Mouse (Mus musculus) MEL (cell line): ENCODE data around the gene Gm28047. TPM values are rescaled to one million over a fixed set of nuclear protein-coding genes. Genes with fewer than 3 reads are reported as not detected.

ENCODE experiments used
- DNase-seq: peaks from one replicate; pipeline ENCODE4 v3.0.0; 2011; ENCODE audit warnings: low read depth, low spot score
- H3K27ac ChIP-seq: 2 replicates; pipeline ENCODE4 v1.5.1; 2012; ENCODE audit warnings: low read depth, mild to moderate bottlenecking, control low read depth, low read length, moderate library complexity; ENCODE audit not compliant: control insufficient read depth
- H3K27me3 ChIP-seq, 2 experiments: fragments of 150-350 bp in 1 of 2; sonication (generic) in 1 of 2; 2 replicates each; pipeline ENCODE4 v1.6.1; 2012; ENCODE audit warnings: low read length in 2 of 2, mild to moderate bottlenecking in 2 of 2, improper control_type of control experiment in 1 of 2, moderate library complexity in 1 of 2; ENCODE audit not compliant: insufficient read depth in 2 of 2, control insufficient read depth in 1 of 2
- H3K36me3 ChIP-seq, 2 experiments: 2 replicates each; pipeline ENCODE4 v1.6.1; 2012 to 2014; ENCODE audit warnings: low read length in 2 of 2, improper control_type of control experiment in 1 of 2, inconsistent platforms in 1 of 2, mild to moderate bottlenecking in 1 of 2; ENCODE audit not compliant: insufficient read depth in 2 of 2, control insufficient read depth in 1 of 2
- H3K4me1 ChIP-seq, 2 experiments: fragments of 150-350 bp in 1 of 2; sonication (generic) in 1 of 2; 2 replicates each; pipeline ENCODE4 v1.6.1; 2012; ENCODE audit warnings: low read length in 2 of 2, improper control_type of control experiment in 1 of 2, mild to moderate bottlenecking in 1 of 2; ENCODE audit not compliant: insufficient read depth in 2 of 2, control insufficient read depth in 1 of 2
- H3K4me3 ChIP-seq, 2 experiments: fragments of 150-350 bp in 1 of 2; sonication (generic) in 1 of 2; 2 replicates each; pipeline ENCODE4 v1.5.1; 2012; ENCODE audit warnings: low read depth in 2 of 2, low read length in 2 of 2, mild to moderate bottlenecking in 2 of 2, moderate library complexity in 2 of 2, control low read depth in 1 of 2, improper control_type of control experiment in 1 of 2; ENCODE audit not compliant: control insufficient read depth in 1 of 2, insufficient read depth in 1 of 2
- H3K79me2 ChIP-seq: 2 replicates; pipeline ENCODE4 v1.6.1; 2012; ENCODE audit warnings: mild to moderate bottlenecking, low read length, moderate library complexity; ENCODE audit not compliant: control insufficient read depth, poor library complexity, insufficient read depth
- H3K9ac ChIP-seq: 2 replicates; pipeline ENCODE4 v1.6.1; 2012; ENCODE audit warnings: low read depth, mild to moderate bottlenecking, control low read depth, low read length, moderate library complexity; ENCODE audit not compliant: control insufficient read depth, poor library complexity, severe bottlenecking
- H3K9me3 ChIP-seq: fragments of 150-350 bp; sonication (generic); replicated peaks from 2 replicates; pipeline ENCODE4 v1.6.1; 2012; ENCODE audit warnings: mild to moderate bottlenecking, low read length, improper control_type of control experiment, moderate library complexity; ENCODE audit not compliant: insufficient read depth
- CHD2 ChIP-seq: IDR thresholded peaks from 2 replicates; pipeline ENCODE4 v1.6.1; 2011; ENCODE audit warnings: low read length, improper control_type of control experiment
- CTCF ChIP-seq, 3 experiments: IDR thresholded peaks in 2 of 3; conservative IDR thresholded peaks in 1 of 3; 2 replicates each; pipeline ENCODE4 v1.5.1; 2011 to 2012; ENCODE audit warnings: low read length in 3 of 3, low read depth in 2 of 3, mild to moderate bottlenecking in 2 of 3, improper control_type of control experiment in 1 of 3, inconsistent platforms in 1 of 3, mixed read lengths in 1 of 3, moderate library complexity in 1 of 3; ENCODE audit not compliant: control insufficient read depth in 1 of 3, insufficient read depth in 1 of 3, poor library complexity in 1 of 3, severe bottlenecking in 1 of 3
- E2F4 ChIP-seq: IDR thresholded peaks from 2 replicates; pipeline ENCODE4 v1.6.1; 2011; ENCODE audit warnings: low read depth, low read length, improper control_type of control experiment, borderline replicate concordance
- HCFC1 ChIP-seq: IDR thresholded peaks from 2 replicates; pipeline ENCODE4 v1.6.1; 2012; ENCODE audit warnings: low read depth, mild to moderate bottlenecking, inconsistent platforms, low read length, improper control_type of control experiment, moderate library complexity
- MAFK ChIP-seq: IDR thresholded peaks from 2 replicates; pipeline ENCODE4 v1.6.1; 2011; ENCODE audit warnings: low read depth, mild to moderate bottlenecking, low read length, improper control_type of control experiment, borderline replicate concordance
- MAX ChIP-seq: IDR thresholded peaks from 2 replicates; pipeline ENCODE4 v1.6.1; 2011; ENCODE audit warnings: low read length, improper control_type of control experiment
- MEF2A ChIP-seq: IDR thresholded peaks from 2 replicates; pipeline ENCODE4 v1.6.1; 2014; ENCODE audit warnings: low read depth, mild to moderate bottlenecking, inconsistent platforms, low read length, improper control_type of control experiment; ENCODE audit not compliant: poor library complexity, insufficient replicate concordance, severe bottlenecking; ENCODE audit errors: extremely low read depth
- MYB ChIP-seq: IDR thresholded peaks from 2 replicates; pipeline ENCODE4 v1.6.1; 2011; ENCODE audit warnings: mild to moderate bottlenecking, low read depth, low read length, improper control_type of control experiment
- NELFE ChIP-seq: IDR thresholded peaks from 2 replicates; pipeline ENCODE4 v1.6.1; 2011; ENCODE audit warnings: low read depth, low read length, improper control_type of control experiment
- NRF1 ChIP-seq: IDR thresholded peaks from 2 replicates; pipeline ENCODE4 v1.6.1; 2014; ENCODE audit warnings: low read depth, mild to moderate bottlenecking, inconsistent platforms, low read length, improper control_type of control experiment, moderate library complexity; ENCODE audit not compliant: poor library complexity, insufficient read depth, severe bottlenecking
- RAD21 ChIP-seq: IDR thresholded peaks from 2 replicates; pipeline ENCODE4 v1.6.1; 2011; ENCODE audit warnings: mild to moderate bottlenecking, low read depth, low read length, improper control_type of control experiment
- RCOR1 ChIP-seq: IDR thresholded peaks from 2 replicates; pipeline ENCODE4 v1.6.1; 2012; ENCODE audit warnings: low read depth, mild to moderate bottlenecking, inconsistent platforms, low read length, improper control_type of control experiment
- SIN3A ChIP-seq: IDR thresholded peaks from 2 replicates; pipeline ENCODE4 v1.6.1; 2012; ENCODE audit warnings: low read length, improper control_type of control experiment, inconsistent platforms
- SMC3 ChIP-seq: IDR thresholded peaks from 2 replicates; pipeline ENCODE4 v1.6.1; 2011; ENCODE audit warnings: low read depth, low read length, improper control_type of control experiment
- TAL1 ChIP-seq: IDR thresholded peaks from 2 replicates; pipeline ENCODE4 v1.6.1; 2012; ENCODE audit warnings: mild to moderate bottlenecking, inconsistent platforms, low read length, moderate library complexity, mixed read lengths
- TCF12 ChIP-seq: IDR thresholded peaks from 2 replicates; pipeline ENCODE4 v1.6.1; 2014; ENCODE audit warnings: low read depth, mild to moderate bottlenecking, inconsistent platforms, low read length, improper control_type of control experiment, moderate library complexity
- UBTF ChIP-seq: IDR thresholded peaks from 2 replicates; pipeline ENCODE4 v1.6.1; 2012; ENCODE audit warnings: low read depth, mild to moderate bottlenecking, inconsistent platforms, low read length, improper control_type of control experiment, moderate library complexity, borderline replicate concordance; ENCODE audit not compliant: insufficient read depth
- USF1 ChIP-seq: IDR thresholded peaks from 2 replicates; pipeline ENCODE4 v1.6.1; 2014; ENCODE audit warnings: low read depth, mild to moderate bottlenecking, inconsistent platforms, low read length, improper control_type of control experiment, moderate library complexity
- USF2 ChIP-seq, 2 experiments: IDR thresholded peaks; 2 replicates each; pipeline ENCODE4 v1.6.1; 2011 to 2012; ENCODE audit warnings: improper control_type of control experiment in 2 of 2, low read length in 2 of 2, borderline replicate concordance in 1 of 2, inconsistent platforms in 1 of 2, low read depth in 1 of 2, mild to moderate bottlenecking in 1 of 2; ENCODE audit not compliant: insufficient read depth in 1 of 2
- ZC3H11A ChIP-seq: IDR thresholded peaks from 2 replicates; pipeline ENCODE4 v1.6.1; 2012; ENCODE audit warnings: low read depth, mild to moderate bottlenecking, inconsistent platforms, low read length, improper control_type of control experiment
- ZNF384 ChIP-seq: IDR thresholded peaks from 2 replicates; pipeline ENCODE4 v1.6.1; 2012; ENCODE audit warnings: low read depth, mild to moderate bottlenecking, inconsistent platforms, low read length, improper control_type of control experiment
- polyA plus RNA-seq, 2 experiments: library from polyadenylated mRNA; stranded (reverse) in 1 of 2; unstranded in 1 of 2; fragments of >175 nt in 1 of 2; fragments of >200 nt in 1 of 2; gene quantifications; 2 replicates each; pipeline versions ENCODE4 v1.2.1 to v1.2.4; 2012; ENCODE audit warnings: low replicate concordance in 2 of 2, low read depth in 1 of 2; ENCODE audit not compliant: insufficient read length in 2 of 2, insufficient read depth in 1 of 2, missing spikeins in 1 of 2
- total RNA-seq: library from RNA; depleted of rRNA; stranded (reverse); fragments of 300-350 nt; gene quantifications from 2 replicates; pipeline ENCODE4 v1.2.3, GENCODE M21; 2012

Gene Gm28047
- total and polyA plus RNA-seq, 3 experiments: 0.52 TPM; not detected in 2

GRCm38 (mm10) chr15:102593996-102594656 is 30.7 kb downstream of the Gm28047 start:
- H3K27me3 ChIP-seq: no peaks in the 10 kb centered on the region
- TF ChIP-seq MYB (no peak), TAL1 (no peak), UBTF (no peak), CHD2 (no peak), MAX (no peak), ZNF384 (no peak), SMC3 (no peak), RAD21 (no peak), E2F4 (no peak), TCF12 (no peak), NELFE (no peak), USF2 (IDR thresholded peaks at IDR 0.05; ENCODE audit: borderline replicate concordance in 1 of 2, insufficient read depth in 1 of 2, low read depth in 1 of 2, low read length in 2 of 2) (no peak), SIN3A (no peak), NRF1 (no peak), ZC3H11A (no peak), HCFC1 (no peak)
- H3K27ac ChIP-seq: no peak overlapping the region
- no peak overlapping the region for H3K9ac ChIP-seq
- DNase-seq: no peak
- H3K36me3 ChIP-seq: peaks cover 0 to 10% of the 10 kb centered on the region in 2 experiments; a peak in 2 of 4 replicates
- no peaks in the 10 kb centered on the region for H3K4me1 ChIP-seq
- no peaks in the 10 kb centered on the region for H3K9me3 ChIP-seq
- no peaks in the 10 kb centered on the region for H3K79me2 ChIP-seq
- no peak overlapping the region for H3K4me3 ChIP-seq

DNA sequence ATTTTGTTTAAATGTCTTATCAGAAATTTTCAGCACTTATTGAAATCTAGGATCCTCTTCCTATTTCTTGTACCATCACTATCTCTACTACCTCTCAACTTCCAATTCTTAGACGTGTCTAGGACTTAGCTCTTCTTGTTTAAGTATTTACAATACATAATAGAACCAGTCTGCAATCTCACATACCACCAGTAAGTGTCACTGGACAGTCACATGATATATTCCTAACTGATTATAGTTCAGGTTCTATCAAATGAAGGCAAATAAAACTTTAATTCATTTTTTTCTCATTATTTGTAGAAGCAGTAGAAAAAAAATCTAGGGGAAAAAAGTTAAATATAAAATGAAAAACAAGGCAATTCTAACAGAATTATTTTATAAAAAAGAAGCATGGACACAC is 32.2 kb downstream of the Gm28047 start:
- Histone ChIP-seq H3K4me1 (no peaks in the 10 kb centered on the region), H3K9me3 (no peaks in the 10 kb centered on the region), H3K79me2 (no peaks in the 10 kb centered on the region), H3K27me3 (no peaks in the 10 kb centered on the region), H3K4me3 (no peak overlapping the region), H3K36me3 (peaks cover 0 to 10% of the 10 kb centered on the region in 2 experiments; a peak in 2 of 4 replicates), H3K9ac (no peak overlapping the region), H3K27ac (no peak overlapping the region)
- no peak for DNase-seq
- no peak for TF ChIP-seq MEF2A
- TF ChIP-seq TAL1: no peak
- no peak for TF ChIP-seq RCOR1
- peak; percentile 53; the same call in 1 of the 2 replicates for TF ChIP-seq USF1
- no peak for TF ChIP-seq MAFK
- peak in 1 of 3 experiments; percentile 38; a peak in 2 of 6 replicates for TF ChIP-seq CTCF (IDR thresholded peaks at IDR 0.05 in 2 of 3, conservative IDR thresholded peaks at IDR 0.05 in 1 of 3; ENCODE audit: control insufficient read depth in 1 of 3, insufficient read depth in 1 of 3, low read depth in 2 of 3, low read length in 3 of 3, poor library complexity in 1 of 3, severe bottlenecking in 1 of 3)
- TF ChIP-seq RAD21: peak; percentile 34
- TF ChIP-seq ZC3H11A: no peak
